Mouse (Mus musculus) intestine, embryonic 15.5 days (tissue): ENCODE measurements around the gene Tecpr2. TPM values are rescaled to one million over a fixed set of nuclear protein-coding genes. Genes with fewer than 3 reads are reported as not detected.

Source experiments
- ATAC-seq: fragments of 200-750 bp; cut with Nextera tagmentation; 2 replicates; pipeline ENCODE4 v1.8.0; 2017; ENCODE audit warnings: moderate TSS enrichment, moderate library complexity
- H3K27ac ChIP-seq: fragments of 300-500 bp; sonication (generic); 2 replicates; pipeline ENCODE4 v1.5.1; 2015; ENCODE audit warnings: mild to moderate bottlenecking, inconsistent platforms
- H3K27me3 ChIP-seq: fragments of 300-500 bp; sonication (generic); replicated peaks from 2 replicates; pipeline ENCODE4 v1.6.1; 2015; ENCODE audit warnings: inconsistent platforms
- H3K36me3 ChIP-seq: fragments of 300-500 bp; sonication (generic); 2 replicates; pipeline ENCODE4 v1.6.1; 2015; ENCODE audit warnings: inconsistent platforms
- H3K4me1 ChIP-seq: fragments of 300-500 bp; sonication (generic); replicated peaks from 2 replicates; pipeline ENCODE4 v1.6.1; 2015; ENCODE audit warnings: inconsistent platforms
- H3K4me2 ChIP-seq: fragments of 300-500 bp; sonication (generic); replicated peaks from 2 replicates; pipeline ENCODE4 v1.6.1; 2015; ENCODE audit warnings: mild to moderate bottlenecking, inconsistent platforms
- H3K4me3 ChIP-seq: fragments of 300-500 bp; sonication (generic); replicated peaks from 2 replicates; pipeline ENCODE4 v1.5.1; 2015; ENCODE audit warnings: inconsistent platforms
- H3K9ac ChIP-seq: fragments of 300-500 bp; sonication (generic); 2 replicates; pipeline ENCODE4 v1.6.1; 2015; ENCODE audit warnings: inconsistent platforms
- H3K9me3 ChIP-seq: fragments of 300-500 bp; sonication (generic); 2 replicates; pipeline ENCODE4 v1.6.1; 2016; ENCODE audit warnings: inconsistent platforms
- WGBS: fragments of 180-500 bp; shearing (Covaris S2); methylation state at CpG from one replicate; pipeline ENCODE4 v1.1.7; 2015; 5-methylcytosine and 5-hydroxymethylcytosine counted together
- polyA plus RNA-seq: library from polyadenylated mRNA; unstranded; fragments of >200 nt; fragmentation: Nextera tagmentation; extraction: Ambion mirVana; gene quantifications from 2 replicates; pipeline ENCODE4 v1.2.1, GENCODE M21; 2015

The Tecpr2 gene
- polyA plus RNA-seq, 1 experiment from 2014 or later = 3.1 TPM

DNA sequence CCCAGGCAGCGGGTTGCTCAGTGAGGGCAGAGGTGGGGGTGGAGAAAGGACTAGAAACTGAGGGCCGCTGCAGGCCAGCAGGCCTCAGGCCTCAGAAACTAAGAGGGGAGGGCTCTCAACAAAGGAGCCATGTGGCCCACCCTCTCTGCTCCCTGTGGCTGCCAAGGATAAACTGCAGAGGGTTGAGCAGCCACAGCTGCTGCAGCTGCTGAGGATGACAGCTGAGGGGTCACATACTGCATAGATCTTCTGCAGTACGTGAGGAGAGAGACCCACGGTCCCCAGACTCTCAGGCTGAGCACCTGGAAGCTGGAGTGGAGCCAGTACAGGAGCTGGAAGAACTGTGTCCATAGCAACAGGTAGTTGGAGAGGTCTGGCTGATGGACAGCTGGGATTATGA lies 95.5 kb downstream of the Tecpr2 start:
- Histone ChIP-seq H3K4me3 (no peak overlapping the region), H3K27me3 (no peaks in the 10 kb centered on the region), H3K4me2 (no peak overlapping the region), H3K4me1 (peaks cover 18% of the 10 kb centered on the region), H3K36me3 (no peaks in the 10 kb centered on the region), H3K27ac (no peak overlapping the region), H3K9ac (no peak overlapping the region), H3K9me3 (no peaks in the 10 kb centered on the region)
- ATAC-seq = 0 out of 2 replicates have a peak, but pooled peaks have one; percentile 31
- WGBS = 54% methylated on average over 4 of the region's 4 CpGs

DNA sequence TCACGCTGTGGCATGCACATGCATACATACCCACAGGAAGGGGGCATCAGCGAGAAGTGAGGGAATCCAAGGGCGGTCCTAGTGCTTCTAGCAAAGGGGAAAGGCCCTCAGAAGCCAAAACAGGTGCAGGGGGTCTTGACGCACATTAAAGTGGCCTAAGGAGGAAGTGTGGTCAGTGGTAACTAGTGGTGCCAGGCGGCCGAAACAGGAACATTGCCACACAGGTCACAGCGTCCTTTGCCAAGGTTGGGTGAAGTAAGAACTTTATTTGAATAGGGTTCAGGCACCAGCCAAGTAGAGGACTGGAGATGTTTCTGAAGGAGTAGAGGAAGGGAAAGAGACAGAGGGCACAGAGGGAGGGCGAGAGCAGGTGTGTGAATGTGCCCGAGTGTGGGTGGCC lies 96.1 kb downstream of the Tecpr2 start:
- H3K4me1 ChIP-seq = peaks cover 15% of the 10 kb centered on the region
- WGBS = 83% methylated on average over 9 of the region's 9 CpGs
- no peak for ATAC-seq
- H3K9ac ChIP-seq = no peak overlapping the region
- no peak overlapping the region for H3K4me3 ChIP-seq
- H3K4me2 ChIP-seq = no peak overlapping the region
- H3K36me3 ChIP-seq = no peaks in the 10 kb centered on the region
- no peaks in the 10 kb centered on the region for H3K9me3 ChIP-seq
- no peaks in the 10 kb centered on the region for H3K27me3 ChIP-seq
- no peak overlapping the region for H3K27ac ChIP-seq

DNA sequence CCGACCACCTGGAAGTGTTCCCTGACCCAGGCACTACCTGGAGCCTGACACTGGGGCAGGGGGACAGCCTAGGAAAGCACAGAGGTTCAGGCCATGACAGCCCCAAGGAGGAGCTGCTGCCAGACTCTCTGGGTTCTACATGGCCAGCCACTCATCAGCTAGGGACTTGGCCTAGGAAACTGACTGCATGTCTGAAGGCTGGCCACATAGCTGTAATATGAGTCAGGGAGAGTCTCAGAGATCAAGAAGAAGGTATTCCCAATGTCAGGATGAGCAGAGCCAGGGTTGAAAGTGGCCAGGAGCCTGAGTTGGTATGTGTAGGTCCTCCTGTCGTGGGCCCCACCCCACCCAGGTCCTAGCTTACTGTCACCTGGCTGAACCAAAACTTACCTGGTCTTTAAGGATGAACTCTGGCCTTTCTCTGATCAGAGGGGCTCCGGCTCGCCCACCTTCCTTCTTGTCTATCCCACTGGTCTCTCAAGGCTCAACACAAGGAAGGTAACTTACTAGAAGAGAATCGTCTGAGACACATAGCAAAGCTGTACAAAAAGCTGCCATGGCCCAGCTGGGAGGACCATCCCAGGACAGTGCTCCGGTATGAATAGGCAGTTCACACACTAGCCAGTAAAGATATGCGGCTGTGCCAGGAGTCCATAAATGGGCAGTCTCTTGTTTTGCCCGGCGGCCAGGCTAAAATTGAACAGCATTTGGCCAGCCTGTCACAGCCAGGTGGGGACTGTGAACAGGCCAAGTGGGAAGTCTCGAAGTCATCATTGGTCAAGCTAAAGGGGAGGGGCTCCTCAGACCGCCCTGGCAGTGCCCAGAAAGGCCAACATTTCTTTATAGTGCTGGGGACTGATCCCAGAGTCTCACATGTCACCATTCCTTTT lies 97.7 kb downstream of the Tecpr2 start:
- no peak overlapping the region for H3K4me3 ChIP-seq
- no peaks in the 10 kb centered on the region for H3K36me3 ChIP-seq
- WGBS = 87% methylated on average over 11 of the region's 11 CpGs
- no peaks in the 10 kb centered on the region for H3K27me3 ChIP-seq
- H3K4me1 ChIP-seq = peaks cover 21% of the 10 kb centered on the region
- ATAC-seq = no peak
- no peak overlapping the region for H3K4me2 ChIP-seq
- H3K9ac ChIP-seq = no peak overlapping the region
- H3K27ac ChIP-seq = no peak overlapping the region
- no peaks in the 10 kb centered on the region for H3K9me3 ChIP-seq

DNA sequence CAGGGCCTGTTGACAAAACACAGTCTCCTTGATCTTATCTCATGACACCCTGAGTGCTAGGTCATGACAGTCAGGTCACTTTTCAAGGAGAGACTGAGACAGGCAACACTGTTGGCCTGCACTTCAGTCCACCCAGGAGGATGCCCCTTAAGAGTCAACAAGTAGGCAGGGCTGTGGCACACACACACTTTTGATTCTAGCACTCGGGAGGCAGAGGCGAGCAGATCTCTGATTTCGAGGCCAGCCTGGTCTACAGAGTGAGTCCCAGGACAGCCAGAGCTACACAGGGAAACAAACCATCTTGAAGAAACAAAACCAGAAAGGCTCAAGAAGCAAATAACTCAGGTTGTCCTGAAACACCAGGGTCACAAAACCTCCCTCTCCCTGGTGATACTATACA lies 100.3 kb downstream of the Tecpr2 start:
- H3K4me1 ChIP-seq = peaks cover 26% of the 10 kb centered on the region
- WGBS = 88% methylated on average over 3 of the region's 3 CpGs
- H3K4me3 ChIP-seq = no peak overlapping the region
- no peaks in the 10 kb centered on the region for H3K9me3 ChIP-seq
- H3K27ac ChIP-seq = no peak overlapping the region
- H3K27me3 ChIP-seq = no peaks in the 10 kb centered on the region
- H3K9ac ChIP-seq = no peak overlapping the region
- ATAC-seq = no peak
- no peaks in the 10 kb centered on the region for H3K36me3 ChIP-seq
- no peak overlapping the region for H3K4me2 ChIP-seq

DNA sequence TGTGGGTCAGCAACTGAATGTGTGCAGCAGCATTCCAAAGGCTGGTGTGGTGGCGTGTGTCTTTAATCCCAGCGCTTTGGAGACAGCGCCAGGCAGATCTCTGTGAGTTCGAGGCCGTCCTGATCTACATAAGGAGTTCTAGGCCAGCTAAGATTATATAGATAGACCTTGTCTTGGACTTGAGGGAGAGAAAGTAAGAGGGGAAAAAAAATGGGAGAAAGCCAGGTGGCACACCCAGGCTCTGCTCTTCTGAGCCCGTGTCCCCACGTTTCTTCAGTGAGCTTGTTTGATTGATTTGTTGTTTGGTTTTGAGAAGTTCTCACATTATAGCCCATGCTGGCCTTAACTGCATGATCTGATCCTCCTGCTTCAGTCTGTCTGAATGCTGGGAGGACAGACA lies 101.4 kb downstream of the Tecpr2 start:
- H3K4me2 ChIP-seq = no peak overlapping the region
- H3K27me3 ChIP-seq = no peaks in the 10 kb centered on the region
- WGBS = 82% methylated on average over 7 of the region's 7 CpGs
- no peak overlapping the region for H3K27ac ChIP-seq
- no peak overlapping the region for H3K9ac ChIP-seq
- H3K9me3 ChIP-seq = no peaks in the 10 kb centered on the region
- no peak for ATAC-seq
- peaks cover 18% of the 10 kb centered on the region for H3K4me1 ChIP-seq
- no peak overlapping the region for H3K4me3 ChIP-seq
- H3K36me3 ChIP-seq = no peaks in the 10 kb centered on the region

DNA sequence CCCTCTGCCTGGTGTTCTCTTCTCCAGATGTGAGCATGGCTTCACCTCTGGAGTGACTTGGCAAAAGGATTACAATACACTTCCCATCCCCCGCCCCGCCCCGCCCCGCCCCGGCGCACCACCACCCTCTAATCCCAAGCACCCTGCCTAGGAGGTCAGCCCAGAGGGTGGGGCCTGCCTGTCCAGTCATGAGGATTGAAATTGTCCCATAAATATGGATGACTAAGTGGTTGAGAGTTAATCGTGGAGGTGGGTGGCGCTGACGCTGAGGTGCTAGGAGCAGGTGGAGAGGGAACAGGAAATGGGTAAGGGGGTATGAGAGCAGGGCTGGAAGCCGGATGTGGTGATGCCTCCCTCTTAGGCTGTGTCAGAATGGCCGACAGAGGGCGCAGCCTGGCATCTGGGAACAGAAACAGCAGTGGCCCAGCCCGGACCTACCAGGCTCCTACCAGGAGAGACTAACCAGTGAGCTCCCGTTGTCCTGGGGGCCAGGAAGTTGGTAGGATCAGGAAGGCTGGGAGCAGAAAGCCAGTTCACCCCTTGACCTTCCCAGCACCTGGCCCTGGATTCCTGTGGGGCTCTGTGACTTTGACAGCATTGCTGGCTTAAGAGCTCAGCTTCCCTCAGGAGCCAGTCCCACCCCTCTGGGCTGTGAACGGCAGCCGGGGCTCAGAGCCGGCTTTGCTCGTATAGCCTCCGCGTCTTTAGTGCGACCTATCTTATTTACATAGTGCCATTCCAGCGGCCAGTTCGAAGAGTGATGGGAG lies 102.5 kb downstream of the Tecpr2 start:
- peak overlapping the region; percentile 81 for H3K4me2 ChIP-seq
- H3K9ac ChIP-seq = peak overlapping the region; percentile 42
- peak overlapping the region; percentile 75 for H3K27ac ChIP-seq
- no peaks in the 10 kb centered on the region for H3K36me3 ChIP-seq
- H3K4me3 ChIP-seq = peak overlapping the region; percentile 48
- H3K9me3 ChIP-seq = no peaks in the 10 kb centered on the region
- peaks cover 18% of the 10 kb centered on the region for H3K4me1 ChIP-seq
- WGBS = 5% methylated on average over 23 of the region's 23 CpGs
- ATAC-seq = peak; percentile 88
- no peaks in the 10 kb centered on the region for H3K27me3 ChIP-seq

DNA sequence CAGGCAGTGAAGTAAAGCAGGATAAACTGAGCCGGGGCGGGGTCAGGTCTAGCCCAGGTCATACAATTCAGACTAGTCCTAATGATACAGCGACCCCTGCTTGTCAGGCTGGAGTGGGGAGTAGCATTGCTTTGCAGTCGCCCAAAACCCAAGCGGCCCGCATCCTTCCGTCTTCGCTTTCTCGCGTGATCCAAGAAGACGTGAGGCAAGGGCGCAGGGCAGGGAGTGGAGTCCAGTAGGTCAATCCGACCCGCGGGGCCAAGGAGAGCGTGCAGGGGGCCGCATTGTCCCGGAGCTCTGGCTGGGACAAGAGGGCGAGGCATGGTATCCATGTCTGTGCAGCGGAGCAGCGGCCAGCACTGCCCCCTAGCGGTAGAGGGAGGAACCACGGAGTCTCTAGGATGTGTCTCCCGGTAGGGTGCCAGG lies 103.1 kb downstream of the Tecpr2 start:
- Histone ChIP-seq H3K4me3 (peak overlapping the region; percentile 48), H3K27me3 (no peaks in the 10 kb centered on the region), H3K4me2 (peak overlapping the region; percentile 81), H3K9me3 (no peaks in the 10 kb centered on the region), H3K27ac (peak overlapping the region; percentile 75), H3K36me3 (no peaks in the 10 kb centered on the region), H3K9ac (peak overlapping the region; percentile 42), H3K4me1 (peaks cover 18% of the 10 kb centered on the region)
- peak; percentile 94 for ATAC-seq
- WGBS = under 1% methylated on average over 24 of the region's 24 CpGs

DNA sequence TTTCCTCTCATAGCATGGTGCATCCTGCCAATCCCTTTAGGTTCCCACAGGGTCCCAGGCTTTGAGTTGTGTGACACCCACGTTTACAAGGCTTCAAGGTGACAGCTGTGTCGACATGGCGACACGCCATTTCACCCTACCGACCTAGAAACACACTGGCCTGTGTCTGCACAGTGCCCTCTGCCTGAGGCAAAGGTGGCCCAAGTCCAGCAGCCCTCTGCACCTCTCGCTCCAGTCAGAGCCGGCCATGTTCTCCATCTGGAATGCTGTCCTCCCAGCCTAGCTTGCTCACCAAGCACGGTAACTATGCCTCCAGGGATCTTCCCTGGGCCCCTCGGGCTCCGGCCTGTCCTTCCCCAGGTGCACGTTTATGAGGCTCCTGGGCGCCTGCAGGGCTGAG lies 103.7 kb downstream of the Tecpr2 start:
- Histone ChIP-seq H3K27ac (peak overlapping the region; percentile 49; the same call in 1 of the 2 replicates), H3K4me3 (peak overlapping the region; percentile 48), H3K9me3 (no peaks in the 10 kb centered on the region), H3K9ac (0 out of 2 replicates have a peak overlapping the region, but pooled peaks have one; percentile 42), H3K4me2 (peak overlapping the region; percentile 81), H3K4me1 (peaks cover 18% of the 10 kb centered on the region), H3K27me3 (no peaks in the 10 kb centered on the region), H3K36me3 (no peaks in the 10 kb centered on the region)
- WGBS = 75% methylated on average over 12 of the region's 12 CpGs
- ATAC-seq = no peak

DNA sequence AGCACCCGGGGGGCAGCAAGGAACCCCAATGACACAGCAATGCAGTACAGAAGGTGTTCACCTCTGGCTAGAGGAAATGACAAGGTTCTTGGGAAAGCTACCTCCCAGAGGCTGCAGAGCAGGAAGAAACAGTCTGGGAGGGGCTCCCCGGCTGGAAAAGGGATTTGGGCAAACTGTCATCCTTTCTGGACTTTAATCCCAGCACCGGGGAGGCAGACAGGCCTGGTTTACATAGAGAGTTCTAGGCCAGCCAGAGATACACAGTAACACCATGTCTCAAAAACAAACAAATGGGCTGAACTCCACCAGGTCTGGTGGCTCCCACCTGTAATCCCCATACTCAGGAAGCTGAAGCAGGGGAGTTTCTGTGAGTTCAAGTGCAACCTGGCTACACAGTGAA lies 104.2 kb downstream of the Tecpr2 start:
- H3K4me2 ChIP-seq = no peak overlapping the region
- peaks cover 18% of the 10 kb centered on the region for H3K4me1 ChIP-seq
- no peak overlapping the region for H3K9ac ChIP-seq
- H3K27me3 ChIP-seq = no peaks in the 10 kb centered on the region
- H3K4me3 ChIP-seq = no peak overlapping the region
- 72% methylated on average over 3 of the region's 3 CpGs for WGBS
- no peak for ATAC-seq
- H3K36me3 ChIP-seq = no peaks in the 10 kb centered on the region
- H3K9me3 ChIP-seq = no peaks in the 10 kb centered on the region
- H3K27ac ChIP-seq = peak overlapping the region; percentile 49; the same call in 1 of the 2 replicates

DNA sequence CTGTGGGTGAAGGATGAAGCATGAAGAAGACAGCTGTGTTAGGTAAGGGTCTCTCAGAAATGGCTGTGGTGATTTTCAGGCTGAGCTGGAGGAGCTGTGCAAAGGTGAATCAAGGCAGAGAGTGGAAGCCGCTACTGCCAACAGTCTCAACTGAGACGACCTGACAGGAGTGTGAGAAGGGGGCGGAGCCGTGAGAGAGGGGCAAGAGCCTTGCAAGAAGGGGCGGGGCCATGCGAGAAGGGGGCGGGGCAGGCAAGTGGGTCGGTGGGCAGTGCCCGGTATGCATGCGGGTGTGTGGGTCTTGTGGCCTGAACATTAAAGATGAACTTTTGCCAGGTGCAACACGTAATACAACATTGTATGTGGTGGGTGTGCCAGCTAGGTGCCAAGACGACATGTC lies 105.6 kb downstream of the Tecpr2 start:
- Histone ChIP-seq H3K4me3 (no peak overlapping the region), H3K4me2 (no peak overlapping the region), H3K9ac (no peak overlapping the region), H3K36me3 (no peaks in the 10 kb centered on the region), H3K27me3 (no peaks in the 10 kb centered on the region), H3K4me1 (peaks cover 18% of the 10 kb centered on the region), H3K27ac (no peak overlapping the region), H3K9me3 (no peaks in the 10 kb centered on the region)
- ATAC-seq = no peak
- 35% methylated on average over 12 of the region's 12 CpGs for WGBS

DNA sequence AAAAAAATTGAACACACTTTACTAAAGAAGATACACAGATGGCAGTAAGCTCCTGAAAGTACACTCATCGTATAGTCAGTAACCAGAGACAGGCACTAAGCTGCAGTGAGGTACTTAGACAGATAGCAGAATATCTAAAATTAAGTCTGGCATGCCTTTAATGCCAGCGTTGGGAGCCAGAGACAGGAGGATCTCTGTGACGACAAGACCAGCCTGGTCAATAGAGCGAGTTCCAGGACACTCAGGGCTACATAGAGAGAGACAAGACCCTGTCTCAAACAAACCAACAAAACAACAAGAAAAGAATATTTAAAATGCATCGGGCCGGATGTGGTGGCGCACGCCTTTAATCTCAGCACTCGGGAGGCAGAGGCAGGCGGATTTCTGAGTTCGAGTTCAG lies 109.0 kb downstream of the Tecpr2 start:
- Histone ChIP-seq H3K9me3 (no peaks in the 10 kb centered on the region), H3K9ac (no peak overlapping the region)
- no peak for ATAC-seq

DNA sequence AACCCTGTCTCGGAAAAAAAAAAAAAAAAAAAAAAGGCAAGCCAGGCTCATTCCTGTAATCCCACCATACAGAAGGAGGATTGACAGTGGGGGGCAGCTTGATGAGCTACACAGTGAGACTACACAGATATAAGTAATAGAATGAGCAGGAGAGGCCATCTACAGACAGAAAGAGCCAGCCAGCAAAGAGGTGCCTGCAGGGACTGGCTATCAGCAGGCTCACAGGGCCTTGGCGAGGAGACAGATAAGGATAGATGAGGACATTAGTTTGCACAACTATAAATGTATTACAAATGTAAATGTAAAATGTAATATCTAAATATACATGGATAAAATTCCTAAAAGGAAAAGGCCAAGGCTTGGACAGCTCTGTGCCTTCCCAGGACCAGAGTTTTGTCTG lies 110.8 kb downstream of the Tecpr2 start:
- no peak for ATAC-seq
- no peak overlapping the region for H3K4me3 ChIP-seq
- H3K27ac ChIP-seq = no peak overlapping the region
- H3K36me3 ChIP-seq = no peaks in the 10 kb centered on the region
- no peak overlapping the region for H3K4me2 ChIP-seq
- H3K4me1 ChIP-seq = no peaks in the 10 kb centered on the region
- H3K9me3 ChIP-seq = no peaks in the 10 kb centered on the region
- H3K27me3 ChIP-seq = no peaks in the 10 kb centered on the region
- no peak overlapping the region for H3K9ac ChIP-seq
- 80% methylated on average over 2 of the region's 2 CpGs for WGBS

More for the DNA sequence above, 109.0 kb downstream of the Tecpr2 start:
- H3K36me3 ChIP-seq = no peaks in the 10 kb centered on the region
- no peak overlapping the region for H3K4me3 ChIP-seq
- H3K27me3 ChIP-seq = no peaks in the 10 kb centered on the region
- H3K27ac ChIP-seq = no peak overlapping the region
- H3K4me1 ChIP-seq = peaks cover 2% of the 10 kb centered on the region; the same call in 1 of the 2 replicates
- no peak overlapping the region for H3K4me2 ChIP-seq
- WGBS = 96% methylated on average over 11 of the region's 11 CpGs
